Mouse (Mus musculus) 3134 (cell line): Measurements from ENCODE around the gene Pip5k1b.

ENCODE experiments used
- DNase-seq: peaks from one replicate; pipeline ENCODE4 v3.0.0-alpha.2; 2011; ENCODE audit warnings: low spot score; ENCODE audit not compliant: insufficient read length; ENCODE audit errors: extremely low read depth

The Pip5k1b gene

DNA sequence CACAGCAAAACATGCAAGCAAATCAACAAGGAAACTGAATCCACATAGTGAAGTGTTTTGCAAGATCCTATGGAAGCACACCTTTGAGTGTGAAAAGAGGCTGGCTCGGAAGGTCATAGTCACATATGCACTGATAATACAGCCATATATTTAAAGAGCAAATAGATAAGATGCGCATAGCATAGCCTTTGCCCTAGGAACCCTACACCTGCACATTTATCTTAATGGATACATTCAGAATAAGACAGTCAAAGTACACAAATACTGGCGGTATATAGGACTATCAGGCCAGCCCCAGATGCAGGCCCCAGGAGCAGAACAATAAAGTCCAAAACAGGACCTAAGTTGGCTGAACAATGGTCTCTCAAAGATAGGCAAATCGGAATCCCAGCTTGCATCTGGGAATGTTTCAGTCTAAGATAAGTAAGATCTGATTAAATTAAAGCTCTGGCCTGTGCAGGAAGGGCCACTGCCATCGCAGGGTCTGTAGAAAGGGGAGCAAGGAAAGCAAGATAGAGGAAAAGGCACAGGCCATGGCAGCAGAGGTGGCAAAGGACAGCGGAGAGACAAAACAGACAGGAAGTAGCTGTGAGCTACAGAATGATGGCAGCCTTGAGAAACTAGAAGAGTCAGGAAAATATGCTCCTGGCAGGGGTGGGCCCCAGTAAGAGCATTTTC lies 35.8 kb downstream of the Pip5k1b start:
- no peak for DNase-seq

DNA sequence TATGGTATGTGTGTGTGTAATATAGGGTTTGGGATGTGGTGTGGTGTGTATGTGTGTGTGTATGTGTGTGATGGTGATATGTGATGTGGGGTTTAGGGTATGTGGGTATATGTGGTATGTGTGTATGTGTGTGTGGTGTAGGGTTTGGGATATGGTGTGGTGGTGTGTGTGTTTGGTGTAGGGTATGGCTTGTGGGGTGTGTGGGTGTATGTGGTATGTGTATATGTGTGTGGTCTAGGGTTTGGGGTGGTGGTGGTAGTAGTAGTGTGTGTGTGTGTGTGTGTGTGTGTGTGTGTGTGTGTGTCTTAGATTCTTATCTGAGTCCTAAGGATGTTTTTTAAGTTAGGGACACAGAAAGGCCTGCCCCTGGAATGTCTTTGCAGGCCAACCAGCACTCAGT lies 37.3 kb downstream of the Pip5k1b start:
- no peak for DNase-seq

DNA sequence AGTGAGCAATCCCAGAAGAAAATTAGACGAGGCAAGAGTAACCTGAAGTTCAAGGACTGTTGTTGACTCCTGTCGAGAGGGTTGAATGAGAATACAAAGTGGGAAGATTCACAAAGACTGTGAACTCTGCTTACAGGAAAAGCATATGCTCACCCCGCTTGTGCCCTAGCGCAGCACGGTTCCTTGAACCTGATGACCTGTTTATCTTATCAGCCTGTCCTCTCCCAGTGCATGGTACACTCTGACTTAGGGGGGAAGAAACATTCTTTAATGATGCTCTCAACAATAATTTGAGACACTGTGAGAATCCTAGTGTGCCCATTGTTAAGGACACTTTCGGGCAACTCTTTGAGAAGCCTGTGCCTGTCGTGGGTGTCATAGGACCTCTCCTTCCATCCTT lies 38.6 kb downstream of the Pip5k1b start:
- no peak for DNase-seq

DNA sequence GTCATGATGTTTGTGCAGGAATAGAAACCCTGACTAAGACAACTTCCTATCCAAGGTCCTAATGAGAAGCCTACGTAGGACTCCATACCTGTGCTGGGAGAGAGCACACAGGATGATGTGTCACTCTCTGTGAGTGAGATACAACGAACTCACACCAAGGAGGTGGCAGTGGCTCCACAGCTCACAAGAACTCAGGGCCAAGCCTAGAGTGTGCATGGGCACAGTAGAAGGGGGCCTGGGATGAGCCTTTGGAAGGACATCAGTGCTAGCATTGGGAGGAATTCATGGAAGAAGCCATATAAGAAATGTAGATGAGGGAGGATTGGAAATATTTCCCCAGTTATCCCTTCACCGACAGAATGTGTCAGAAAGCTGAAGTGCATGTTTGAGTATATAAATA lies 39.7 kb downstream of the Pip5k1b start:
- no peak for DNase-seq

DNA sequence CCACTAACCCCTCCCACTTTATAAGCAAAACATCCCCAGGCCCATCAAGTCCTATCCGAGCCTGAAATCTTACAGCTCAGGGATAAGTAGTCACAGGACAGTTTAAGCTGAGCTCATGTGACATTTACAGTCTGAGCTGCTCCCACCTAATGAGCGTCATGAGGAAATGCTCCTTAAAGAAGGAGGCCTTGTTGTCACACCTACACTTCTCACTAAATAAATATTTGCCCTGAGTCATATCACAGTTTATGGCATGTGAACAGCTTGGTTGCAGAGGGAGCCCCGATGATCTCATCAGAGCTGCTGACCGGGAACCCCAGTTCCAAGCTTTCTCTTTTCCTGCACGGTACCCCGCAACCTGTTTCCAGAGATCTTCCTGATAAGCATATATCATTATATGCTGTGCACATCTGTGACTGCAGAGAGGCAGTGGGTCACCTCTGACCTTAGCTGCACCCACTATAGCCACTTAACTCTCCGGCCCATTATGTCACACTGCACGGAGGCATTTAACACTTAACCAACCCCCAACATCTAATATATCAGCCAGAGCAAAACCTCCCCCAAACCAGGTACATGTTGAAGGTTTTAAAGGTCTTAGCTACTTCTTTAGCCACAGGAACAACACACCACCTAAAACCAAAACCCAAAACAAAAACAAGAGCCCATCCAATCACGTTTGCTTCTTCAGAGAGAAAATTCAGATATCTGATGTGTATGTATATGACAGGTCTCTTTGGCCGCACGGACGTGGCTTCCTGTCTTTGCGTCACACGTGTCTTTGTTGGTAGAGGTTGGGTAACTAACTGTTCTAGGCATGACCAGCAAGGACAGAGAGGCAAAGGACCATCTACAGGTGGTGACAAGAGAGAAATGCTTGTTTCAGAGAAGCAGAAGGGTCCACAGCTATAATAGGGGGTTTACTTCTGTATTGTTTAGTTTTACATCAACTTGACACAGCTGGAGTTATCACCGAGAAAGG lies 40.7 kb downstream of the Pip5k1b start:
- DNase-seq: no peak

DNA sequence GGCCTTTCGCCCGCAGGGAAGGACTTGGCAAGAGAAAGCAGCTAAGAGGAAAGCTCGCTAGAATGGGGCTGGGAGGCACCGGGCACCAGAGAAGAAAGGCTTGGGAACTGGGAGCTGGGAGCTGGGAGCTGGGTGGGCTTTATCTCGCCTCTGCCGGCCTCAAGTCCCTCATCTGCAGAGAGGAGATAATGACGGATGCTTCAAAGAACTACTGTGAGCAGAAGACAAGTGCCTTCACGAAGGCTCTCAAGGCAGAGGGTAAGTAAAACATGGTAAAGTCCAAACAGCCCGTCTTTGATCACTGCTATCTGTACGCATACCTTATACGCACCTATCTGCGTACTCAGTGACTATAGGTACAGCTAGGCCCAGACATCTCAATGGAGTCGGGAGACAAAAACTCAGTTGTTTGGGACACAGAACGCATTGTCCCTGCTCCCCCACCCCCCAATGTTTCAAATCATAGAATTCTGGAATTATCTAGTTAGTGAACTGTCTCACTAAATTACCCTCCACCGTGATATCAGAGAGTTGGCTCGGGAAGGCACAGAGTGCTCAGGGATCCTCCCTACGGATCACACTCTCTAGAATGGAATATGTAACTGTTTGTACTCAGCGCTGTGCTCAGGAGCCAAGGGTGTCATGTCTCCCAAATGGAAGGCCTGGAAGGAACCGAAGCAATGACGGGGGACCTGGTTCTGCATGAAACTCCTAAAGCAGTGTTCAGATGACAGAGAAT lies 42.4 kb downstream of the Pip5k1b start:
- DNase-seq: no peak

DNA sequence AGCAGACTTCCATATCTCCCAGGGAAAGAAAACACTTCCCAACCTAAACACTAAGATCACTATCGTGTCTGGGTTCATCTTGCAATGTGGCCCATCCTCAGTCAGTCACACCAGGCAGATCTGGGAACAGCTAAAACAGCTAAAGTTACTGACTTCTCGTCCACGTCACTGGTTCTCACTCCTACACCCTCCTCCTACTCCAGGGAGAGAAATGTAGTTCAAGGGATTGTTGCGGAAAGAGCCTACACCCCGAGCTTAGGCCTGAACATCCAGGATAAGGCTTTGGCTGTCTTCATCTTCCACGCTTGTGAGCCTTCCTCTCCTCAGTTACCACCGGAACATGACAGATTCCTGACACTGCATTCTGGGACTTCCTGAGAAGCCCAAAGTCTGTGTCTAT lies 43.7 kb downstream of the Pip5k1b start:
- DNase-seq: no peak

DNA sequence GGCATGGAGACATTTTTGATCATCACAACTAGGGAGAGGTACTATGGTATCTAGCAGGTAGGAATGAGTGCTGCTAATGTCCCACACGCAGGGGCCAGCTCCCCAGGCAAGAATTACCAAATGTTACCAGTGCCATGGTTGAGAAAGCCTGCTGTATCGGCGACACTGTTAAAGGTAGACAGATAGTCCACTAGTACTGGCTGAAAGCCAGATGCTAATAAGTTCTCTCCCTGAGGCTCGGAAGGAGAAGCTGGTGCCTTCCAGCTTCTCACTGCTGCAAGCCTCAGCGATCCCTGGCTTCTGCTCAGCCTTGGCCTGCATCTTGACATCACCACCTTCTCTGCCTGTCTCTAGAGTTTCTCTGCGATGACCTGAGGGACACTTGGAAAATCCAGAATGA lies 46.3 kb downstream of the Pip5k1b start:
- DNase-seq: no peak

DNA sequence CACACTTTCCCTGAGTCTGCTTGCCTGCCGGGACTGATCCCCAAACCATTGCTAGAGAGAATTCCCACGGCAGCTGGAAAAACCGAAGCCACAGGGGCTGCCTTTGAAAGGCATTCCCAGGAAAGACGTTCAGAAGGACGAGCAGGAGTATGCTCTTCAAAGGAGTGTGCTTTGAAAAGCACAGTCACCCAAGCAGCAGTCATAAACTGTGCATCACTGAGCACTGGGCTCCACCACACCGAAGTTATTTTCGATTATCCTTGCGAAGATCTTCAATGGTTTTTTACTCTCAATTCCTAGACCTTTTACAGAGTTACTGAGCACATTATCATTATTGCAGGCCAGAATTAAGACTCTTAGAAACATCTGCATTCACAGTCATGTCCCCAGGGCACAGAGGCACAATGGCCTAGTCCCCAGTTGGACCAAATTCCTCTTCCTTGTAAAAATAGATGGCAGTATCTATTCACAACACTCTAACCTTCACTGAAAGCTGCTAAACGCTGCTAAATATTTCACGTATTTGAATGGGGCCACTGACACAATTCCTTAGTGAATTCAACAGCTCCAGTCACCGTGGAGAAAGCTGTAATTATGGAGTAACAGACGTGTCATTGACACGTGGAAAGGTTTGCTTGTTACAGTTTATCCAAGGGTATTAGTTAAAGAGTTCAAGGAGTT lies 47.4 kb downstream of the Pip5k1b start:
- DNase-seq: no peak

DNA sequence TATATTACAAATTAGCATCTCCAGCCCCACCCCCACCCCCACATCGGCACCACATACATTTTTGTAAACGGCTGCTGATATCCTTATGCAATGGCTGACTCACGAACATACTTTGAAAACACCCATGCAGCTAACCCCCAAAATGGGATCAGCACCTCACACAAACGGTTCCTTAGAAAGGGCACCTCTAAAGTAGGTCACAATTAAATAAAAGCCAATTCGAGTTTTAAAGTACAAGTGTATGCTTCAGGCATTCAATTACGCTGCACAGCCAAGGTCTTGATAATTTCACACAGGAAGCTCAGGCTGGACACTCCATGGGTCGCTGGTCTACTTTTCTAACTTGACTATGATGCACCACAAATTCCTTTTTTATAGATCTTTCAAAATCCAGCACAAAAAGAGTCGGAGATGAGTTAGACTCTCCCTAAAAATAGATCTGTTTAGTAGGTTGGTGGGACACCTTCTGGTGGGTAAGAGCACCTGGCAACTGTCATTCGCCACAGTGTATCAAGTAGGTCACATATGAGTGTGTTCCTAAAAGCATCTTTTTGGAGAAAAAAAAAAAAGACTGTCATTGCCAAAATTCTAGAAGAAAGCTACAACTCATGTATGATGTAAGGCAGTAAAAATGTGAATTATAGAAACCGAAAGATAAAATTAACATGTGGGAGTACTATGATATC lies 52.8 kb downstream of the Pip5k1b start:
- no peak for DNase-seq

DNA sequence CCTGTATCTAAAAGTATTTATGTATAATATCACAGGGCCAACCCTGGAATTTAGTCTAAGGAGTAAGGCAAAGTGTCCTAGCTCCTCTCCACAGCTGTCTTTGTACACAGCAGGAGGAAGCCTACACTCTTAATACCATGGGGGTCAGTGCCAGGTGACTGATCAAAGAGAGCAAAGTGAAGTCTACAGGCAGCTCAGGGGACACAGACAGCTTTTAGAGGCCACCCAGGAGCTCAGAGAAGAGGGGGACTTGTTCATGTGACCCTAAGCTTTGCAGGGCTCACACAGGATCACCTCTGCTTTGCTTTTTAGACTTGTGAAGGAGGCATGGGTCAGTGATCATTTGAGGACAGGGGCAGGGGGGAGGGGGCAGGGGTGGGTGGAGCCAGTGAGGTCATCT lies 54.1 kb downstream of the Pip5k1b start:
- DNase-seq: no peak

DNA sequence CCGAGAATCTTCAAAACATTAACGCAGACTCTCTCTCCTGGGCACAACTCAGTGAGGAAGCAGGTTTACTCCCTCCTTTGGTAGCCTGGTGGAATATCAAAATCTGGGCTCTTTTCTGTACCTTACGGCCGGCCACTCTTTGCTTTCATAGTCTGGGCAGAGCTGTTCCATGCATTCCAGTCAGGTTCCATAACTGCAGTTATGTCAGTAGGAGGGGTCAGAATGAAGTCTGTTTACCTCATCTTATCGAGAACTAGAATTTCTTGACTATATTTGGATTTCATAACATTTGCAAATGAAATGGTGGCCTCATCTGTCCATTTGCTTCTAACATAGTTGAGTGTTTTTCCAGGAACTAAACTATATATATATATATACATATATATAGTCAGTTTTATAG lies 55.2 kb downstream of the Pip5k1b start:
- DNase-seq: no peak

DNA sequence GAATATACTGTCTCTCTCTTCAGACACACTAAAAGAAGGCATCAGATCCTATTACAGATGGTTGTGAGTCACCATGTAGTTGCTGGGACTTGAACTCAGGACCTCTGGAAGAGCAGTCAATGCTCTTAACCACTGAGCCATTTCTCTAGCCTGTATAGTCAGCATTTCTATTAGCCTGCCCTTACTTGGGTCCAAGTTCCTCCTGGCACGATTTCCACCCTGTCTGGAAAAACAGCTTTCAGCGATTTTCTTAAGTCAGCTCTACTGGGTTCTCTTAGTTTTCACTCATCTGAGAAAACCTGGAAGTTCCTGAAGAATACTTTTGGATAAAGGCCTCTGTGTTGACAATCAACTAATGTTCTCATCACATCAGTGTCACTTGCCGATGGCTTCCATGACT lies 56.4 kb downstream of the Pip5k1b start:
- DNase-seq: no peak

DNA sequence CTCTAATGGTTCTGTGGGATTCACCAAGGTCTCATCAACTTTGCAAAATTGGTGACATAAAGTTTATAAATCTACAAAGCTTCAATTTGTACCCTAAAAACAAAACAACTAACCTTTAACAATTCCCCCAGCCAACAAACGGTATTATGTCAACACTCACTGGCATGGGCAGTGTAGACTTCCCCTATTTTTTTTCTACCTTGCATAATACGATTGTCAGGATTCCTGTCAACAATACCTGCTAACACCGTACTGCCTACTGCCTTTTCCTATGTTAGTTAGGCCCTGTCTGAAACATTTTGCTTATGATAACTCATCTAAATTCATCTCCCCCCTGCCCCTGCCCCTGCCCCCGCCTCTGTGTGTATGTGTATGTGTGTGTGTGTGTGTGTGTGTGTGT lies 61.8 kb downstream of the Pip5k1b start:
- DNase-seq: no peak

DNA sequence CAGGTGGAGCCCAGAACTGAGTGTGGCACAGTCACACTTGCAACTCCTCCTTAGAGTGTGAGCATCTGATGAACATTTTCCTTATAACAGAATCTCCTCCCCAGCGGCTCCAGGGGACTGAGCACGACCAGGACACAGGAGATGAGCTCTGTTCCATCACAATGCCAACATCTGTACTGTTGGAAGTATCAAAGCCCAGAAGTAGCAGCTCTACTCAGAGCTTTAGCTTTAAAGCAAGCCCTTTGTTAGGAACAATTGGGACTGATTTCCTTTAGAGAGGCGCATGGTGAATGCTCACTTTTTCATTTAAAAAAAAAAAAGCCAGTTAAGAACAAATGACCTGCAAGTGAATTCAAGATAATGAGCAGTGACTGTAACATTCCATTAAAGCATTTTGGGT lies 63.8 kb downstream of the Pip5k1b start:
- DNase-seq: no peak

DNA sequence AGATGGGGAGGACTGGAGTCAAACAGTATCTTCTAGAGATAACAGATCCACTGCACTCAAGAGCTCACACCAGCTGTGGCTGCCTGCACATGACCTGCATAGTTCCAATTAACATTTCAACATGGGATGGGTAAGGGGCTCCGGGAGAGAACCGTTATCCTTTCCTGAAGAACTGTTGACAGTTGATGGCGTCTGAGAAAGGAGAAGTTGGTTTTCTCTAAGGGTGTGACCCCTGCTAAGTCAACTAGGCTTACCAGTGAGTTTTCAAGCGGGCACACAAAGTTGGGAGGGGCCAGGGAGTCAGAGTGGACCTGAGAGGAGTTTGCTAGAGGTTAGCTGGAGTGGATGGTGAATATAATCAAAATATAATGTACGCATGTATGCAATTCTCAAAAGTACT lies 65.4 kb downstream of the Pip5k1b start:
- DNase-seq: no peak

DNA sequence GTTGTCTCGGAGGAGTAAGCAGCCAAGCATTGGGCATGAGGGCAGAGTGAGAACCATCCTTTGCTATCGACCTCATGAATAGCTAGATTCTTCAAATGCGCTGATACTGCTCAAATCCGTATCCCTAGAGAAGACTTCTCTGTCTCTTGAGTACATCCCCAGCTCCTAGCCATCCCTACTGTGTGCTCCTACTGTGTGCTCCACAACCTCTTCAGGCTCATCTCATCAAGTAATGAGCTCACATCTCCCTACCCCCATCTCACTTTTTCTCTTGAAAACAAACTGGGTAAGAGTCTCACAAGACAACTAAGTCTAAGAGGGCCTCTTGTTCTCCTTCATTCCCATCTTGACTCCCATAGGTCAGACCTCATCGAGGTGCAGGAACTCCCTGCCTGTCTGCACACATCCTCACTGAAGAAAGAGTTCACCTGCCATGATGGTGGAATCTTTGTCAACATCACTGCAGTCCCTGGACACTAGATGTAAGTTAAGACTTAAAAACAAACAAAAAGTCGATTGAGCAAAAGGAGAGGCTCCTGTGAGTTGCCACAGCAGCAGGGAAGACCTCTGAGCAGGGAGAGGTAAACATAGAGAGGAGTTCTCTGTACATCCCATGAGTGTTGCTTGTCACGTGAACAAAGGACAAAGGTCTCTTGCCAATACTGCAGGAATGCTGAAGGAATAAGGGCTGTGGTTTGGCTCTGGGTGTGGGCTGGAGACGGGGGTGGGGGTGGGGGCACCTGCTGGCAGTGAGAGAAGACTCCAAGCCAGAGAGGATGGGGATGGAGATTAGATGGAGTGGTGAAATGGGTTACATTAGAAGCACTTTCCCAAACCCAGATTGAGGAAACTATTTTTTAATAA lies 69.0 kb downstream of the Pip5k1b start:
- DNase-seq: peak; percentile 7

DNA sequence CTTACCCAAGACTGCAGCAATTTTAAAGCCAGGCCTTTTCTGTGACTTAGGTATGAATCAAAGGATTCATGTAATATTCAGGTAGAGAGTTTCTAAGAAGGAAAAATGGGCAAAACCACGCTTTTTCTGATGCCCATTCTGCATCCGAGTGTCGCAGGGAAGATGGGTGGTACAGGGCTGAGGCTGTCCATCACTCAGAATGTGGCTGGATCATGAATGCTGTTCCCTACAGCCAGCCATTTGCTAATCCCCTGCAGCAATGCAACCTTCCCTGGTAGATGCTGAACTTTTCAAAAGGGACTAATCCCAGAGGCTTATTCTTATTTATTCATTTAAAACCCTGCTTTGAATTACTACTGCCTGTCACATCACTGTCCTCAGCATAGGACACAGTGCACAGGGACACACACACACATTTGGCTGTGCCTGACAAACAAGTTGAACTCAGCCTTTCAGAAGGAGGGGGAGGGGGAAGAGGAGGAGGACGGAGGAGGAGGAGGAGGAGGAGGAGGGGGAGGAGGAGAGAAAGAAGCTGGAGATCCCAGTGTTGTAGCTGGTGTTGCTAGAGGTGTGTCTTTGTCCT lies 71.0 kb downstream of the Pip5k1b start:
- no peak for DNase-seq

DNA sequence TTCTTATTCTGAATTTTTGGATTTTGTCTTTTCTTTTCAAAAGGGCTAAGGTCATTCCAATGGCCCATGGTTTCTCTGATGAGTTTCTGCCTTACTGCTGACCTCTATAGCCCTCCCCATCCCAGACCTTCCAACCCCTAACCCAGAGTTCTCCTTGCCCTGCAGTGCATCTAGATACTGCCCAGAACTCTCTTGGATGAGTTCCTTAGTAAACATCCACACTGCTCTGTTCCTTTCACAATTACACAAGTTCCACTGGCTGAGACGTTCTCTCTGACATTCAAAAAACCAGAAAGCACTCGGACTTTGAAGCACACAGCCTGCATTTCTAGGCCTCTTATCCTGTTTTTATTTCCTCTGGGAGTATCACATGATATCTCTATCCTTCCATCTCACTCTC lies 74.8 kb downstream of the Pip5k1b start:
- DNase-seq: no peak
